17 mouse cellular contexts compared by ENCODE assay signal in the genomic region with DNA sequence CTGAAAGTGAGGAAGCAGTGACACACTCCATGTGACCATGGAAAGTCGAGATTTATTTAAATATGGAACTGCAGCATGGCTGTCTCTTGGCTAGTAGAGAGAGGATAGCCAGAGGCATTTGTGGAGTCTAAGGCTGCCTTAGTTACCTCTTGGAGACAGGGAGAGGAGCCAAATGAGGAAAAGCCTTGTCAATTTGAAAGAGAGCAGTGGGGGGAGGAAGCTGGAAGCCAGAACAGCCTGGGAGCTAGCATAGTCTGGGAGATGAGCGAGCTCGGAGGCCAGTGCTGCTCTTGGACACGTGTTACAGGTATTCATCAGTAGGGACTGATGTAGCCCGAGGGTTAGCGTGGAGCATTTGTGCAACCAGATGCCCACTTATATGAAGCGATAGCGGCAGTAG. TPM values are rescaled to one million over a fixed set of nuclear protein-coding genes. Genes with fewer than 3 reads are reported as not detected.
DNase-seq lines count a peak whose midpoint lies in the region; ATAC-seq and TF ChIP-seq lines count a peak whose summit lies in the region.
"Had no signal": no experiment of that assay in that cellular context is flagged by ENCODE, and none has a peak within 500 bp of the region (broad histone marks: within the 10 kb centered on the region; RNA-seq: fewer than 3 reads in every experiment).

No protein-coding gene starts in this region.

- H3K9ac ChIP-seq in forebrain, embryonic 14.5 days (ENCODE audit: low read length): no peak overlapping the region
- no peak overlapping the region for H3K9ac ChIP-seq in forebrain, embryonic 12.5 days
- no peak overlapping the region for H3K9ac ChIP-seq in midbrain, embryonic 13.5 days (replicated peaks)
- no peak overlapping the region for H3K9ac ChIP-seq in midbrain, embryonic 11.5 days (ENCODE audit: low read length)
- no peak overlapping the region for H3K9ac ChIP-seq in hindbrain, postnatal 0 days (replicated peaks; ENCODE audit: low read length)
- no peak overlapping the region for H3K9ac ChIP-seq in heart, embryonic 12.5 days
- H3K9ac ChIP-seq: limb, embryonic 13.5 days had no signal

- no peaks in the 10 kb centered on the region for H3K9me3 ChIP-seq in forebrain, embryonic 14.5 days (replicated peaks; ENCODE audit: control insufficient read depth, low read length)
- H3K9me3 ChIP-seq in forebrain, embryonic 12.5 days: no peaks in the 10 kb centered on the region
- no peaks in the 10 kb centered on the region for H3K9me3 ChIP-seq in midbrain, embryonic 13.5 days
- no peaks in the 10 kb centered on the region for H3K9me3 ChIP-seq in midbrain, embryonic 11.5 days (ENCODE audit: control insufficient read depth, low read length)
- H3K9me3 ChIP-seq in hindbrain, postnatal 0 days (ENCODE audit: low read length): no peaks in the 10 kb centered on the region
- H3K9me3 ChIP-seq in heart, embryonic 12.5 days (replicated peaks): no peaks in the 10 kb centered on the region
- H3K9me3 ChIP-seq: limb, embryonic 13.5 days had no signal

- no peak overlapping the region for H3K4me2 ChIP-seq in forebrain, embryonic 14.5 days (ENCODE audit: low read length)
- no peak overlapping the region for H3K4me2 ChIP-seq in forebrain, embryonic 12.5 days
- no peak overlapping the region for H3K4me2 ChIP-seq in midbrain, embryonic 13.5 days (replicated peaks)
- H3K4me2 ChIP-seq in midbrain, embryonic 11.5 days: no peak overlapping the region
- H3K4me2 ChIP-seq in hindbrain, postnatal 0 days (ENCODE audit: low read depth, low read length): no peak overlapping the region
- no peak overlapping the region for H3K4me2 ChIP-seq in heart, embryonic 12.5 days
- H3K4me2 ChIP-seq: limb, embryonic 13.5 days had no signal

- WGBS in forebrain, embryonic 14.5 days: 80% methylated on average over 8 of the region's 8 CpGs
- 80% methylated on average over 8 of the region's 8 CpGs for WGBS in forebrain, embryonic 12.5 days
- WGBS in midbrain, embryonic 13.5 days: 83% methylated on average over 8 of the region's 8 CpGs
- 83% methylated on average over 8 of the region's 8 CpGs for WGBS in midbrain, embryonic 11.5 days
- 60% methylated on average over 8 of the region's 8 CpGs for WGBS in hindbrain, postnatal 0 days
- 67% methylated on average over 8 of the region's 8 CpGs for WGBS in heart, embryonic 12.5 days

- no peak overlapping the region for H3K4me3 ChIP-seq in forebrain, embryonic 14.5 days (ENCODE audit: low read depth, low read length)
- no peak overlapping the region for H3K4me3 ChIP-seq in forebrain, embryonic 12.5 days (replicated peaks)
- no peak overlapping the region for H3K4me3 ChIP-seq in midbrain, embryonic 13.5 days (replicated peaks)
- no peak overlapping the region for H3K4me3 ChIP-seq in midbrain, embryonic 11.5 days (ENCODE audit: low read depth, low read length)
- no peak overlapping the region for H3K4me3 ChIP-seq in hindbrain, postnatal 0 days (ENCODE audit: low read length)
- no peak overlapping the region for H3K4me3 ChIP-seq in heart, embryonic 12.5 days
- H3K4me3 ChIP-seq: limb, embryonic 13.5 days had no signal

- no peaks in the 10 kb centered on the region for H3K36me3 ChIP-seq in forebrain, embryonic 14.5 days (ENCODE audit: control insufficient read depth, insufficient read depth, low read length)
- H3K36me3 ChIP-seq in forebrain, embryonic 12.5 days (replicated peaks): no peaks in the 10 kb centered on the region
- H3K36me3 ChIP-seq in midbrain, embryonic 13.5 days: no peaks in the 10 kb centered on the region
- no peaks in the 10 kb centered on the region for H3K36me3 ChIP-seq in midbrain, embryonic 11.5 days (ENCODE audit: control insufficient read depth, insufficient read depth, low read length)
- no peaks in the 10 kb centered on the region for H3K36me3 ChIP-seq in hindbrain, postnatal 0 days (ENCODE audit: insufficient read depth, low read length)
- no peaks in the 10 kb centered on the region for H3K36me3 ChIP-seq in heart, embryonic 12.5 days
- H3K36me3 ChIP-seq: limb, embryonic 13.5 days had no signal

- no peaks in the 10 kb centered on the region for H3K4me1 ChIP-seq in forebrain, embryonic 14.5 days (ENCODE audit: control insufficient read depth, insufficient read depth, low read length)
- H3K4me1 ChIP-seq in forebrain, embryonic 12.5 days: no peaks in the 10 kb centered on the region
- H3K4me1 ChIP-seq in midbrain, embryonic 13.5 days (replicated peaks): no peaks in the 10 kb centered on the region
- H3K4me1 ChIP-seq in midbrain, embryonic 11.5 days (ENCODE audit: control insufficient read depth, insufficient read depth, low read length): no peaks in the 10 kb centered on the region
- H3K4me1 ChIP-seq in hindbrain, postnatal 0 days (ENCODE audit: insufficient read depth, low read length): no peaks in the 10 kb centered on the region
- H3K4me1 ChIP-seq in heart, embryonic 12.5 days (replicated peaks): no peaks in the 10 kb centered on the region
- H3K4me1 ChIP-seq: limb, embryonic 13.5 days had no signal

- peak; percentile 32; the same call in 1 of the 2 replicates for ATAC-seq in forebrain, embryonic 14.5 days
- ATAC-seq in forebrain, embryonic 12.5 days (ENCODE audit: low FRiP score): no peak
- ATAC-seq in midbrain, embryonic 13.5 days: 0 out of 2 replicates have a peak, but pooled peaks have one; percentile 63
- ATAC-seq in midbrain, embryonic 11.5 days (ENCODE audit: low FRiP score): no peak
- ATAC-seq in hindbrain, postnatal 0 days: peak; percentile 78
- ATAC-seq in heart, embryonic 12.5 days (ENCODE audit: insufficient number of reproducible peaks, low FRiP score): no peak

- peak; percentile 39 for DNase-seq in forebrain, embryonic 14.5 days (ENCODE audit: low spot score)
- no peak for DNase-seq in midbrain, embryonic 11.5 days (ENCODE audit: low spot score, missing footprints)
- DNase-seq in brain, embryonic 18.5 days (ENCODE audit: low read depth, low spot score): peak; percentile 8
- DNase-seq in hindbrain, postnatal 0 days (ENCODE audit: low spot score): peak; percentile 63
- DNase-seq in adrenal gland, adult 18-20 months (ENCODE audit: low spot score in 2 of 2): no peak
- DNase-seq: adrenal gland, adult 8-10 months; B cell, adult 2 months; lung, postnatal 36 days; spleen, adult 18-20 months had no signal

- H3K27me3 ChIP-seq in forebrain, embryonic 14.5 days (replicated peaks; ENCODE audit: control insufficient read depth, insufficient read depth, low read length): no peaks in the 10 kb centered on the region
- H3K27me3 ChIP-seq in forebrain, embryonic 12.5 days: no peaks in the 10 kb centered on the region
- H3K27me3 ChIP-seq in midbrain, embryonic 13.5 days: no peaks in the 10 kb centered on the region
- H3K27me3 ChIP-seq in midbrain, embryonic 11.5 days (ENCODE audit: control insufficient read depth, insufficient read depth, low read length): no peaks in the 10 kb centered on the region
- no peaks in the 10 kb centered on the region for H3K27me3 ChIP-seq in hindbrain, postnatal 0 days (ENCODE audit: insufficient read depth, low read length)
- no peaks in the 10 kb centered on the region for H3K27me3 ChIP-seq in heart, embryonic 12.5 days (replicated peaks)
- H3K27me3 ChIP-seq: limb, embryonic 13.5 days had no signal

- no peak for TF ChIP-seq CTCF in hindbrain, postnatal 0 days (IDR thresholded peaks at IDR 0.05; ENCODE audit: low read depth)

- H3K27ac ChIP-seq in forebrain, embryonic 14.5 days (ENCODE audit: low read depth, low read length): no peak overlapping the region
- no peak overlapping the region for H3K27ac ChIP-seq in forebrain, embryonic 12.5 days
- no peak overlapping the region for H3K27ac ChIP-seq in midbrain, embryonic 13.5 days
- H3K27ac ChIP-seq in midbrain, embryonic 11.5 days (ENCODE audit: low read depth, low read length): no peak overlapping the region
- H3K27ac ChIP-seq in hindbrain, postnatal 0 days: no peak overlapping the region
- no peak overlapping the region for H3K27ac ChIP-seq in heart, embryonic 12.5 days (ENCODE audit: poor library complexity, severe bottlenecking)
- H3K27ac ChIP-seq: kidney, postnatal 0 days; limb, embryonic 13.5 days had no signal

RNA-seq across cellular contexts. Expression of a gene that starts 46.2 kb away (rescaled TPM):
- polyA plus RNA-seq in forebrain, embryonic 14.5 days (2014; fragmentation: Nextera tagmentation; extraction: Ambion mirVana): 0.81 and 1.3 TPM in 2 replicates
- 6.3 and 7.2 TPM in 2 replicates for polyA plus RNA-seq in forebrain, embryonic 12.5 days (2016; fragmentation: Nextera tagmentation; extraction: Ambion mirVana)
- 2.4 and 2.6 TPM in 2 replicates for polyA plus RNA-seq in midbrain, embryonic 13.5 days (2015; fragmentation: Nextera tagmentation; extraction: Ambion mirVana)
- polyA plus RNA-seq in midbrain, embryonic 11.5 days (2014; fragmentation: Nextera tagmentation; extraction: Ambion mirVana): 4.8 and 5.2 TPM in 2 replicates
- 4.4 and 8.2 TPM in 2 replicates for total RNA-seq in hindbrain, postnatal 0 days (2014; rRNA removed)
- polyA plus RNA-seq in hindbrain, postnatal 0 days (2015; fragmentation: Nextera tagmentation; extraction: Ambion mirVana): 1.6 and 2.0 TPM in 2 replicates
- not detected for total RNA-seq in adrenal gland, adult 18-20 months (2021)
- 0.18 and 0.27 TPM in 2 replicates for polyA plus RNA-seq in heart, embryonic 12.5 days (2016; fragmentation: Nextera tagmentation; extraction: Ambion mirVana)
- total RNA-seq: adrenal gland, adult 8-10 months; gastrocnemius, postnatal 4 days had no signal
- polyA plus RNA-seq: liver, embryonic 16.5 days; testis, adult 2 months had no signal

Comparison
In these comparisons a context has a peak if more than half of its experiments do, and no peak if none do; other contexts are left out.
1. ATAC-seq: peak in forebrain, embryonic 14.5 days (single experiment), midbrain, embryonic 13.5 days (single experiment) and hindbrain, postnatal 0 days (single experiment); none in forebrain, embryonic 12.5 days (single experiment), midbrain, embryonic 11.5 days (single experiment) and heart, embryonic 12.5 days (single experiment).
2. DNase-seq: peak in forebrain, embryonic 14.5 days (single experiment), brain, embryonic 18.5 days (single experiment) and hindbrain, postnatal 0 days (single experiment); none in midbrain, embryonic 11.5 days (single experiment) and adrenal gland, adult 18-20 months (0 of 2).